Mouse (Mus musculus) embryonic facial prominence, embryonic 11.5 days (tissue): ENCODE measurements around the gene Nubp1. TPM values are rescaled to one million over a fixed set of nuclear protein-coding genes. Genes with fewer than 3 reads are reported as not detected.

ENCODE experiments used
- ATAC-seq: fragments of 200-750 bp; cut with Nextera tagmentation; replicated peaks from 2 replicates; pipeline ENCODE4 v1.8.0; 2017; ENCODE audit warnings: low read depth; ENCODE audit not compliant: insufficient number of reproducible peaks, low FRiP score, low TSS enrichment
- DNase-seq: peaks from one replicate; pipeline ENCODE4 v3.0.0-alpha.2; 2015; ENCODE audit warnings: low spot score
- H3K27ac ChIP-seq: fragments of 300-500 bp; sonication (generic); replicated peaks from 2 replicates; pipeline ENCODE4 v1.5.1; 2014; ENCODE audit warnings: mild to moderate bottlenecking, low read depth, low read length, control low read depth
- H3K27me3 ChIP-seq: fragments of 300-500 bp; sonication (generic); 2 replicates; pipeline ENCODE4 v1.6.1; 2014; ENCODE audit warnings: mild to moderate bottlenecking, low read length, moderate library complexity, mixed read lengths; ENCODE audit not compliant: control insufficient read depth, insufficient read depth
- H3K36me3 ChIP-seq: fragments of 300-500 bp; sonication (generic); replicated peaks from 2 replicates; pipeline ENCODE4 v1.6.1; 2014; ENCODE audit warnings: low read depth, mild to moderate bottlenecking, low read length, moderate library complexity, mixed read lengths; ENCODE audit not compliant: control insufficient read depth, insufficient read depth
- H3K4me1 ChIP-seq: fragments of 300-500 bp; sonication (generic); 2 replicates; pipeline ENCODE4 v1.6.1; 2014; ENCODE audit warnings: low read length, mixed read lengths; ENCODE audit not compliant: control insufficient read depth, insufficient read depth
- H3K4me2 ChIP-seq: fragments of 300-500 bp; sonication (generic); 2 replicates; pipeline ENCODE4 v1.6.1; 2014; ENCODE audit warnings: low read depth, mild to moderate bottlenecking, control low read depth, low read length, moderate library complexity
- H3K4me3 ChIP-seq: fragments of 300-500 bp; sonication (generic); 2 replicates; pipeline ENCODE4 v1.5.1; 2014; ENCODE audit warnings: low read depth, low read length, control low read depth
- H3K9ac ChIP-seq: fragments of 300-500 bp; sonication (generic); replicated peaks from 2 replicates; pipeline ENCODE4 v1.6.1; 2014; ENCODE audit warnings: mild to moderate bottlenecking, control low read depth, low read length
- H3K9me3 ChIP-seq: fragments of 300-500 bp; sonication (generic); replicated peaks from 2 replicates; pipeline ENCODE4 v1.6.1; 2016; ENCODE audit warnings: mild to moderate bottlenecking, low read length, inconsistent platforms, mixed read lengths; ENCODE audit not compliant: control insufficient read depth
- whole genome bisulfite sequencing: fragments of 180-500 bp; shearing (Covaris S2); extraction: QIAGEN DNeasy Blood & Tissue Kit; methylation state at CpG from one replicate; pipeline ENCODE4 v1.1.7; 2014; 5-methylcytosine and 5-hydroxymethylcytosine counted together
- polyA plus RNA-seq: library from polyadenylated mRNA; unstranded; fragments of >200 nt; fragmentation: Nextera tagmentation; extraction: Ambion mirVana; gene quantifications from 2 replicates; pipeline ENCODE4 v1.2.1, GENCODE M21; 2014

The Nubp1 gene
- polyA plus RNA-seq, 1 experiment from 2014 or later, result 75.0 TPM

GRCm38 (mm10) chr16:10461178-10461577 is 49.4 kb downstream of the Nubp1 start:
- no peak overlapping the region for H3K4me2 ChIP-seq
- H3K9ac ChIP-seq, result no peak overlapping the region
- 90% methylated on average over 2 of the region's 2 CpGs for WGBS

DNA sequence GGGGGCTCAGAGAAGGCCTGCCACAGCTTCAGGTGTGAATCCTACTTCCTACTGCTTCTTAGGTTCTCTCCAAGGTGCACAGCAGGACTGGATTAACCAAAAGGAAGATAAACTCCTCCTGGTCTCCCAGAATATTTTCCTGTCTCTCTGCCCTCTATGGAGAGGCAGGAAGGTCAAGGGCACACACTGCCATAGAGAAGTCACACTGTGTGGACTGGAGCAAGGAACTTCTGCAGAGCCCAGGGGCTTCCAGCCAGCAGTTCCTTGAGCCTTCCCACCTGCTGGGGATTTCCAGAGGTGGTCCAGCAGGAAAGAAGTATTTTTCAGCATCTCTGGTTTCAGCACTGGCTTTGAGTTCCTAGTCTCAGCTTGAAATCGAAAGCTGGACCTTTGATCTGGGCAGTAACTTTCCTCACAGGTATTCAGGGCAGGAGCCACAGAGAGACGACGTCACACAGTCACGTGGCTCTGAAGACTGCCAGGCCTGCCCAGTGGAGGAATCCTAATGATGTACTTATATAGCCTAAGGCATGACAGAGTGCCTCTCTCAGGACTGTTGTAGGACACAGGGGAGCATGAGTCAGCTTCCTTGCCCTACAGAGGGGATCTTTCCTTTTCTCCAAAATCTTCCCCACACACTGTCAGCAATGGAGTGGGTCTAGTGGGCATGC is 53.4 kb downstream of the Nubp1 start:
- Histone ChIP-seq H3K9me3 (no peaks in the 10 kb centered on the region), H3K27ac (no peak overlapping the region), H3K4me3 (no peak overlapping the region), H3K4me1 (no peaks in the 10 kb centered on the region), H3K4me2 (no peak overlapping the region), H3K36me3 (no peaks in the 10 kb centered on the region), H3K9ac (no peak overlapping the region), H3K27me3 (no peaks in the 10 kb centered on the region)
- ATAC-seq, result no peak
- WGBS, result 35% methylated on average over 4 of the region's 4 CpGs
- no peak for DNase-seq

More at GRCm38 (mm10) chr16:10461178-10461577, 49.4 kb downstream of the Nubp1 start:
- H3K4me1 ChIP-seq, result no peaks in the 10 kb centered on the region
- no peaks in the 10 kb centered on the region for H3K36me3 ChIP-seq
- DNase-seq (no peak), ATAC-seq (no peak)
- H3K27ac ChIP-seq, result no peak overlapping the region
- no peak overlapping the region for H3K4me3 ChIP-seq
- H3K9me3 ChIP-seq, result no peaks in the 10 kb centered on the region
- H3K27me3 ChIP-seq, result no peaks in the 10 kb centered on the region

- DNase-seq, result no peak
- H3K27me3 ChIP-seq, result no peaks in the 10 kb centered on the region
- 24% methylated on average over 11 of the region's 11 CpGs for whole genome bisulfite sequencing
- no peak for ATAC-seq
- no peaks in the 10 kb centered on the region for H3K9me3 ChIP-seq
- H3K4me2 ChIP-seq, result no peak overlapping the region
- no peak overlapping the region for H3K9ac ChIP-seq
- no peaks in the 10 kb centered on the region for H3K36me3 ChIP-seq
- H3K4me1 ChIP-seq, result no peaks in the 10 kb centered on the region
- H3K4me3 ChIP-seq, result no peak overlapping the region
- H3K27ac ChIP-seq, result no peak overlapping the region
Measured at GRCm38 (mm10) chr16:10467391-10468107, 55.8 kb downstream of the Nubp1 start.

GRCm38 (mm10) chr16:10468201-10468600 is 56.5 kb downstream of the Nubp1 start:
- Histone ChIP-seq H3K36me3 (no peaks in the 10 kb centered on the region), H3K4me1 (no peaks in the 10 kb centered on the region), H3K27me3 (no peaks in the 10 kb centered on the region), H3K9ac (no peak overlapping the region), H3K4me2 (no peak overlapping the region), H3K27ac (no peak overlapping the region), H3K4me3 (no peak overlapping the region), H3K9me3 (no peaks in the 10 kb centered on the region)
- DNase-seq, result no peak
- 65% methylated on average over 1 of the region's 1 CpGs for WGBS
- ATAC-seq, result no peak

- Histone ChIP-seq H3K27me3 (no peaks in the 10 kb centered on the region), H3K9me3 (no peaks in the 10 kb centered on the region), H3K4me3 (no peak overlapping the region), H3K36me3 (no peaks in the 10 kb centered on the region), H3K4me1 (no peaks in the 10 kb centered on the region), H3K27ac (no peak overlapping the region), H3K9ac (no peak overlapping the region), H3K4me2 (no peak overlapping the region)
- no peak for ATAC-seq
- no peak for DNase-seq
- 91% methylated on average over 3 of the region's 3 CpGs for WGBS
Measured at GRCm38 (mm10) chr16:10471950-10472349, 60.2 kb downstream of the Nubp1 start.

Other genes starting within 250 kb of the Nubp1 start
- gene Rpl39l, start 241.7 kb upstream of the Nubp1 start, polyA plus RNA-seq, result 0.67 TPM in 1 of 2 replicates, not detected in the other
- gene Atf7ip2, start 219.2 kb upstream of the Nubp1 start, polyA plus RNA-seq, result 1.6 and 2.3 TPM in 2 replicates
- 4.8 and 5.0 TPM in 2 replicates for gene Emp2, start 98.0 kb upstream of the Nubp1 start, polyA plus RNA-seq
- gene Tekt5, start 16.5 kb upstream of the Nubp1 start, polyA plus RNA-seq, result 0.11 and 0.15 TPM in 2 replicates
- 22.8 and 23.7 TPM in 2 replicates for gene Tvp23a, start 35.4 kb downstream of the Nubp1 start, polyA plus RNA-seq
- gene Ciita, start 68.1 kb downstream of the Nubp1 start, polyA plus RNA-seq, result 0.13 and 0.14 TPM in 2 replicates
- 24.0 and 29.1 TPM in 2 replicates for gene Dexi, start 131.1 kb downstream of the Nubp1 start, polyA plus RNA-seq
- 32.1 and 37.3 TPM in 2 replicates for gene Clec16a, start 133.4 kb downstream of the Nubp1 start, polyA plus RNA-seq